22 mouse cellular contexts compared by ENCODE assay signal in the genomic region with DNA sequence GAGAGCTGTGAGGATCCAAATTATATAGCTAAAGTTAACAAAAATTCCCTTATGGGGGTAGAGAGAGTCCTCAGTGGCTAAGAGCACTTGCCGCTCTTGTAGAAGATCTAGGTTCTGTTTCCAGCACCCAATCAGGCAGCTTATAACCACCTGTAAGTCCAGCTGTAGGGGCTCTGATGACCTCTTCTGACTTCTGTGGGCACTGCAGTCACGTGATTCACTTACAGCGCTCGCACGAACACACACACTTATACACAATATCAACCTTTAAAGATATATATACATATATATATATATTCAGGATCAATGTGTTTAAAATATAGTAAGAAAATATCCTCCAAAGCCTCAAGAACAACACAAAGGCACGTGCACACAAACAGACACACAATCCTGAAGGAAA. TPM values are rescaled to one million over a fixed set of nuclear protein-coding genes. Genes with fewer than 3 reads are reported as not detected.
DNase-seq lines count a peak whose midpoint lies in the region; TF ChIP-seq lines count a peak whose summit lies in the region.
"Had no signal": no experiment of that assay in that cellular context is flagged by ENCODE, and none has a peak within 500 bp of the region (broad histone marks: within the 10 kb centered on the region; RNA-seq: fewer than 3 reads in every experiment).

No protein-coding gene starts in this region.

- H3K4me1 ChIP-seq in E14TG2a.4 (replicated peaks; ENCODE audit: low read depth, low read length) (no peaks in the 10 kb centered on the region), MEL (ENCODE audit: control insufficient read depth in 1 of 2, insufficient read depth in 2 of 2, low read length in 2 of 2) (no peaks in the 10 kb centered on the region)
- H3K4me1 ChIP-seq: embryonic facial prominence, embryonic 10.5 days; embryonic facial prominence, embryonic 12.5 days; forebrain, embryonic 13.5 days; forebrain, embryonic 15.5 days had no signal

- DNase-seq in A20 (ENCODE audit: low read depth, low spot score): peak; percentile 59
- peak; percentile 59 for DNase-seq in MEL (ENCODE audit: low read depth, low spot score)
- DNase-seq in ZHBTc4 (ENCODE audit: low read depth, low spot score): peak; percentile 62
- no peak for DNase-seq in frontal cortex, postnatal 10 days (ENCODE audit: low spot score in 2 of 2)
- no peak for DNase-seq in layer of hippocampus, postnatal 25 days (ENCODE audit: extremely low spot score in 1 of 2, low spot score in 1 of 2)
- DNase-seq in adrenal gland, postnatal 36 days: no peak
- DNase-seq in layer of hippocampus, adult 18-20 months (ENCODE audit: low spot score in 2 of 2): no peak
- DNase-seq: adrenal gland, adult 2 months; adrenal gland, postnatal 10 days; adrenal gland, postnatal 25 days; cerebellum, adult 11-12 months; cerebellum, adult 2 months; cerebellum, adult 9-10 months; cerebellum, postnatal 10 days; cerebellum, postnatal 25 days; forebrain, postnatal 0 days had no signal

- H3K9me3 ChIP-seq in E14TG2a.4 (ENCODE audit: low read length) (no peaks in the 10 kb centered on the region), MEL (replicated peaks; ENCODE audit: insufficient read depth, low read length) (no peaks in the 10 kb centered on the region)
- H3K9me3 ChIP-seq: embryonic facial prominence, embryonic 10.5 days; embryonic facial prominence, embryonic 12.5 days; forebrain, embryonic 13.5 days; forebrain, embryonic 15.5 days; G1E had no signal

- H3K36me3 ChIP-seq in E14TG2a.4 (ENCODE audit: insufficient read depth, low read length) (no peaks in the 10 kb centered on the region), MEL (ENCODE audit: control insufficient read depth in 1 of 2, insufficient read depth in 2 of 2, low read length in 2 of 2) (no peaks in the 10 kb centered on the region)
- H3K36me3 ChIP-seq: embryonic facial prominence, embryonic 10.5 days; embryonic facial prominence, embryonic 12.5 days; forebrain, embryonic 15.5 days; G1E had no signal

- no peak for TF ChIP-seq POLR2A in MEL (IDR thresholded peaks at IDR 0.05; ENCODE audit: control insufficient read depth in 1 of 2, insufficient read depth in 1 of 2, low read depth in 1 of 2, low read length in 2 of 2, poor library complexity in 1 of 2)

- no peaks in the 10 kb centered on the region for H3K79me2 ChIP-seq in MEL (ENCODE audit: control insufficient read depth, insufficient read depth, low read length, poor library complexity)

- peak; percentile 53 for TF ChIP-seq RAD21 in MEL (IDR thresholded peaks at IDR 0.05; ENCODE audit: low read depth, low read length)

- TF ChIP-seq EP300 in MEL (IDR thresholded peaks at IDR 0.05; ENCODE audit: low read depth in 1 of 2, low read length in 2 of 2): no peak

- H3K27ac ChIP-seq in MEL (ENCODE audit: control insufficient read depth, low read depth, low read length): no peak overlapping the region
- H3K27ac ChIP-seq: embryonic facial prominence, embryonic 10.5 days; embryonic facial prominence, embryonic 12.5 days; forebrain, embryonic 13.5 days; forebrain, embryonic 15.5 days had no signal

- H3K4me3 ChIP-seq in E14TG2a.4 (replicated peaks; ENCODE audit: low read length) (no peak overlapping the region), MEL (ENCODE audit: control insufficient read depth in 1 of 2, insufficient read depth in 1 of 2, low read depth in 2 of 2, low read length in 2 of 2) (no peak overlapping the region)
- H3K4me3 ChIP-seq: embryonic facial prominence, embryonic 10.5 days; embryonic facial prominence, embryonic 12.5 days; forebrain, embryonic 13.5 days; forebrain, embryonic 15.5 days had no signal

- TF ChIP-seq CTCF in E14TG2a.4 (conservative IDR thresholded peaks at IDR 0.05; ENCODE audit: low read length) (peak; percentile 20; the same call in 1 of the 2 replicates), MEL (IDR thresholded peaks at IDR 0.05 in 2 of 3, conservative IDR thresholded peaks at IDR 0.05 in 1 of 3; ENCODE audit: control insufficient read depth in 1 of 3, insufficient read depth in 1 of 3, low read depth in 2 of 3, low read length in 3 of 3, poor library complexity in 1 of 3, severe bottlenecking in 1 of 3) (peak in 2 of 3 experiments; percentile 43 to 48; a peak in 4 of 6 replicates)

- H3K27me3 ChIP-seq in E14TG2a.4 (ENCODE audit: insufficient read depth, low read length) (no peaks in the 10 kb centered on the region), MEL (ENCODE audit: control insufficient read depth in 1 of 2, insufficient read depth in 2 of 2, low read length in 2 of 2) (peaks cover 7 to 8% of the 10 kb centered on the region in 2 experiments)
- H3K27me3 ChIP-seq: embryonic facial prominence, embryonic 12.5 days; forebrain, embryonic 13.5 days; forebrain, embryonic 15.5 days had no signal

- no peak overlapping the region for H3K9ac ChIP-seq in MEL (ENCODE audit: control insufficient read depth, low read depth, low read length, poor library complexity, severe bottlenecking)
- H3K9ac ChIP-seq: embryonic facial prominence, embryonic 12.5 days; forebrain, embryonic 13.5 days; forebrain, embryonic 15.5 days; forebrain, postnatal 0 days had no signal

TF ChIP-seq in MEL, 35 proteins besides CTCF, POLR2A, EP300 and RAD21:
- no peak for TF ChIP-seq MXI1 (IDR thresholded peaks at IDR 0.05; ENCODE audit: low read depth, low read length)
- no peak for TF ChIP-seq TCF12 (IDR thresholded peaks at IDR 0.05; ENCODE audit: low read depth, low read length)
- TF ChIP-seq USF1 (IDR thresholded peaks at IDR 0.05; ENCODE audit: low read depth, low read length): peak; percentile 91
- TF ChIP-seq MEF2A (IDR thresholded peaks at IDR 0.05; ENCODE audit: extremely low read depth, insufficient replicate concordance, low read depth, low read length, poor library complexity, severe bottlenecking): no peak
- TF ChIP-seq UBTF (IDR thresholded peaks at IDR 0.05; ENCODE audit: borderline replicate concordance, insufficient read depth, low read depth, low read length): no peak
- no peak for TF ChIP-seq POLR2AphosphoS5 (IDR thresholded peaks at IDR 0.05; ENCODE audit: borderline replicate concordance, low read depth, low read length)
- TF ChIP-seq BHLHE40 (IDR thresholded peaks at IDR 0.05; ENCODE audit: borderline replicate concordance, low read depth, low read length): peak; percentile 79; the same call in 1 of the 2 replicates
- no peak for TF ChIP-seq KAT2A (conservative IDR thresholded peaks at IDR 0.05; ENCODE audit: low read depth, low read length)
- TF ChIP-seq TBP (IDR thresholded peaks at IDR 0.05; ENCODE audit: low read depth, low read length): no peak
- no peak for TF ChIP-seq ZC3H11A (IDR thresholded peaks at IDR 0.05; ENCODE audit: low read depth, low read length)
- TF ChIP-seq USF2 (IDR thresholded peaks at IDR 0.05; ENCODE audit: borderline replicate concordance in 1 of 2, insufficient read depth in 1 of 2, low read depth in 1 of 2, low read length in 2 of 2): peak; percentile 22 to 70; a peak in 2 of 4 replicates
- TF ChIP-seq SIN3A (IDR thresholded peaks at IDR 0.05; ENCODE audit: low read length): no peak
- no peak for TF ChIP-seq ZKSCAN1 (IDR thresholded peaks at IDR 0.05; ENCODE audit: low read depth, low read length)
- no peak for TF ChIP-seq NELFE (IDR thresholded peaks at IDR 0.05; ENCODE audit: low read depth, low read length)
- TF ChIP-seq GATA1 (IDR thresholded peaks at IDR 0.05; ENCODE audit: low read depth, low read length): no peak
- no peak for TF ChIP-seq RCOR1 (IDR thresholded peaks at IDR 0.05; ENCODE audit: low read depth, low read length)
- TF ChIP-seq TAL1 (IDR thresholded peaks at IDR 0.05; ENCODE audit: low read length): no peak
- TF ChIP-seq ZNF384 (IDR thresholded peaks at IDR 0.05; ENCODE audit: low read depth, low read length): no peak
- TF ChIP-seq HCFC1 (IDR thresholded peaks at IDR 0.05; ENCODE audit: low read depth, low read length): no peak
- TF ChIP-seq ZMIZ1 (IDR thresholded peaks at IDR 0.05; ENCODE audit: low read depth, low read length): no peak
- peak; percentile 47 for TF ChIP-seq SMC3 (IDR thresholded peaks at IDR 0.05; ENCODE audit: low read depth, low read length)
- TF ChIP-seq MYC (IDR thresholded peaks at IDR 0.05; ENCODE audit: low read depth, low read length): no peak
- no peak for TF ChIP-seq ETS1 (IDR thresholded peaks at IDR 0.05; ENCODE audit: low read depth, low read length)
- TF ChIP-seq MYB (IDR thresholded peaks at IDR 0.05; ENCODE audit: low read depth, low read length): no peak
- TF ChIP-seq POLR2AphosphoS2 (IDR thresholded peaks at IDR 0.05; ENCODE audit: low read length): no peak
- TF ChIP-seq JUND (IDR thresholded peaks at IDR 0.05; ENCODE audit: low read depth, low read length): no peak
- peak; percentile 53; the same call in 1 of the 2 replicates for TF ChIP-seq MAX (IDR thresholded peaks at IDR 0.05; ENCODE audit: low read length)
- no peak for TF ChIP-seq CHD2 (IDR thresholded peaks at IDR 0.05; ENCODE audit: low read length)
- TF ChIP-seq ELF1 (IDR thresholded peaks at IDR 0.05; ENCODE audit: low read depth, low read length): no peak
TF ChIP-seq in MEL: peak in this region for 5.

RNA-seq across cellular contexts. Expression of a gene that starts 24.1 kb away (rescaled TPM):
- total RNA-seq in MEL (2012; rRNA removed): not detected in 2 replicates
- polyA plus RNA-seq in MEL (2012; ENCODE audit: insufficient read depth in 1 of 2, insufficient read length in 2 of 2, low read depth in 1 of 2, low replicate concordance in 2 of 2, missing spikeins in 1 of 2): under 1 TPM in 1 of 2 experiments, not detected in 1; 0.04 TPM
- total RNA-seq in layer of hippocampus, postnatal 25 days (2021): 1 to 10 TPM; 3.5 to 4.6 TPM
- total RNA-seq in adrenal gland, postnatal 36 days (2021): 10 to 100 TPM; 16.8 to 30.3 TPM
- total RNA-seq in layer of hippocampus, adult 18-20 months (2021): 1 to 10 TPM; 2.7 TPM
- polyA plus RNA-seq: G1E had no signal

Comparison
In these comparisons a context has a peak if more than half of its experiments do, and no peak if none do; other contexts are left out.
1. DNase-seq: peak in A20 (single experiment), MEL (single experiment) and ZHBTc4 (single experiment); none in frontal cortex, postnatal 10 days (0 of 2), layer of hippocampus, postnatal 25 days (0 of 2), adrenal gland, postnatal 36 days (0 of 2) and layer of hippocampus, adult 18-20 months (0 of 2).